In the genomic region with DNA sequence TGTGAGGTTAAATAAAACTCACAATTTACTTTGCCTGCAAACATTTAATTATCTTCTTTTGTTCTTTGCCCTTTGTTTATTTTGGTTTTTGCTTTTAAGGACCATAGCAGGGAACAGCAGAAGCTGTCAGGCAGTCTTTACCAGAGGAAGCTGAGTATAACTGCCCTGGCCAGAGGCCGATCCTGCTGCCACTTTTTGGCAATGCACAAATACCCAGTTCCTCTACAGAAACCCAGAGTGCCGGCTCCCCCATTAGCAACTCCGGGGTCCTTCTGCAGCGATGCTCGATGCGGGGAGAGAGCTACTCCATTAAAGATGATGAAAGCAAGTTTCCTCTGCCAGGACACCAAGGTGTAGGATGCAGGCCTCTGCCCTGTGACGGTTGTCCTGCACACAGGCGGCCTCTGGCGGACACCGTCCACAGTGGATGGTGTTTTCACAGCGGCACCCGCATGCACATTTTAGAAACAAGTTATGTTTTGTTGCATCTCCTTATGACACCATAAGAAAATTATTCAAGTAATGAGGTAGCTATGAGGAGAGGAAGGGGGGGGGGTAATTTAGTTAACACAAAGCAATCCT, we compare ENCODE assay signal across 26 mouse cellular contexts.
A peak's percentile ranks its signal among the peaks of the same experiment; 100 is the strongest.
DNase-seq lines count a peak whose midpoint lies in the region; ATAC-seq and TF ChIP-seq lines count a peak whose summit lies in the region.
"Had no signal": no experiment of that assay in that cellular context is flagged by ENCODE, and none has a peak within 500 bp of the region (broad histone marks: within the 10 kb centered on the region; RNA-seq: fewer than 3 reads in every experiment).

No protein-coding gene starts in this region.

- no peaks in the 10 kb centered on the region for H3K36me3 ChIP-seq in lung, postnatal 0 days (ENCODE audit: insufficient read depth, low read length)
- H3K36me3 ChIP-seq in limb, embryonic 10.5 days, result no peaks in the 10 kb centered on the region
- H3K36me3 ChIP-seq: embryonic facial prominence, embryonic 15.5 days; forebrain, embryonic 10.5 days; heart, embryonic 13.5 days; hindbrain, embryonic 12.5 days had no signal

- peak; percentile 86 for DNase-seq in heart, adult 11 months
- DNase-seq in heart, adult 9 months (ENCODE audit: low spot score in 2 of 2), result no peak
- peak; percentile 20 for DNase-seq in kidney, postnatal 10 days
- DNase-seq in kidney, adult 9 months, result no peak
- DNase-seq in lung, postnatal 0 days (ENCODE audit: low spot score), result no peak
- DNase-seq in lung, postnatal 25 days (ENCODE audit: low spot score), result no peak
- no peak for DNase-seq in limb, embryonic 10.5 days (ENCODE audit: low spot score)
- DNase-seq: adrenal gland, adult 2 months; adrenal gland, postnatal 25 days; B cell, adult 2 months; cerebellum, adult 18-20 months; cerebellum, adult 9-11 months; cerebellum, postnatal 36 days; embryo, embryonic 11 days; gastrocnemius, adult 2 months; gastrocnemius, postnatal 25 days; heart, postnatal 10 days had no signal

- no peak overlapping the region for H3K9ac ChIP-seq in lung, postnatal 0 days (replicated peaks; ENCODE audit: low read depth)
- H3K9ac ChIP-seq: embryonic facial prominence, embryonic 15.5 days; heart, embryonic 13.5 days; hindbrain, embryonic 12.5 days had no signal

- 75% methylated on average over 12 of the region's 12 CpGs for WGBS in lung, postnatal 0 days
- WGBS in limb, embryonic 10.5 days, result 85% methylated on average over 12 of the region's 12 CpGs

- H3K4me3 ChIP-seq in lung, postnatal 0 days (ENCODE audit: low read depth, low read length), result no peak overlapping the region
- no peak overlapping the region for H3K4me3 ChIP-seq in limb, embryonic 10.5 days
- H3K4me3 ChIP-seq: embryonic facial prominence, embryonic 15.5 days; erythroblast, embryonic 14.5 days; forebrain, embryonic 10.5 days; gastrocnemius, adult 2 months; heart, embryonic 13.5 days; hindbrain, embryonic 12.5 days had no signal

- no peaks in the 10 kb centered on the region for H3K27me3 ChIP-seq in lung, postnatal 0 days (replicated peaks; ENCODE audit: insufficient read depth, low read length)
- no peaks in the 10 kb centered on the region for H3K27me3 ChIP-seq in limb, embryonic 10.5 days (ENCODE audit: low read depth, poor library complexity, severe bottlenecking)
- H3K27me3 ChIP-seq: embryonic facial prominence, embryonic 15.5 days; heart, embryonic 13.5 days; hindbrain, embryonic 12.5 days had no signal

- no peak overlapping the region for H3K4me2 ChIP-seq in lung, postnatal 0 days (replicated peaks; ENCODE audit: low read depth, low read length)
- H3K4me2 ChIP-seq: embryonic facial prominence, embryonic 15.5 days; heart, embryonic 13.5 days; hindbrain, embryonic 12.5 days had no signal

- TF ChIP-seq EP300 in lung, postnatal 0 days (IDR thresholded peaks at IDR 0.05), result no peak

- no peak for ATAC-seq in lung, postnatal 0 days
- 0 out of 2 replicates have a peak, but pooled peaks have one; percentile 38 for ATAC-seq in common myeloid progenitor, adult 5-6 weeks (replicated peaks; ENCODE audit: low read depth, poor library complexity, severe bottlenecking)
- ATAC-seq: forebrain, embryonic 14.5 days; hindbrain, embryonic 16.5 days; inflammation-experienced regulatory T-cells, adult 6 months had no signal

- TF ChIP-seq CTCF in lung, postnatal 0 days (IDR thresholded peaks at IDR 0.05), result peak; percentile 21; the same call in 1 of the 2 replicates

- H3K27ac ChIP-seq in lung, postnatal 0 days (ENCODE audit: low read length), result no peak overlapping the region
- no peak overlapping the region for H3K27ac ChIP-seq in limb, embryonic 10.5 days
- H3K27ac ChIP-seq: embryonic facial prominence, embryonic 15.5 days; forebrain, embryonic 10.5 days; gastrocnemius, adult 2 months; heart, embryonic 13.5 days; hindbrain, embryonic 12.5 days had no signal

- no peaks in the 10 kb centered on the region for H3K9me3 ChIP-seq in lung, postnatal 0 days (ENCODE audit: low read length)
- no peaks in the 10 kb centered on the region for H3K9me3 ChIP-seq in limb, embryonic 10.5 days (replicated peaks)
- H3K9me3 ChIP-seq: embryonic facial prominence, embryonic 15.5 days; forebrain, embryonic 10.5 days; heart, embryonic 13.5 days; hindbrain, embryonic 12.5 days had no signal

- H3K4me1 ChIP-seq in lung, postnatal 0 days (ENCODE audit: insufficient read depth, low read depth, low read length), result peaks cover 9% of the 10 kb centered on the region; the same call in 1 of the 2 replicates
- H3K4me1 ChIP-seq in limb, embryonic 10.5 days, result peaks cover 17% of the 10 kb centered on the region

Comparison
In these comparisons a context has a peak if more than half of its experiments do, and no peak if none do; other contexts are left out.
1. DNase-seq: peak in heart, adult 11 months (single experiment) and kidney, postnatal 10 days (single experiment); none in heart, adult 9 months (0 of 2), kidney, adult 9 months (single experiment), lung, postnatal 0 days (single experiment), lung, postnatal 25 days (single experiment) and limb, embryonic 10.5 days (single experiment).